Mouse (Mus musculus) layer of hippocampus, postnatal 25 days (tissue): ENCODE measurements around the gene Orai3. TPM values are rescaled to one million over a fixed set of nuclear protein-coding genes. Genes with fewer than 3 reads are reported as not detected.
A peak's percentile ranks its signal among the peaks of the same experiment; 100 is the strongest.
"Not testable (repeated sequence)": the region's sequence is repeated elsewhere in the genome, so short reads cannot be mapped to it uniquely, and the experiment has no call there.

Source experiments
- DNase-seq, 2 experiments: peaks; one replicate each; pipeline ENCODE4 v3.0.0; 2022; ENCODE audit warnings: mixed read lengths in 2 of 2, low spot score in 1 of 2; ENCODE audit errors: extremely low spot score in 1 of 2
- total RNA-seq, 2 experiments: library from RNA; stranded (reverse); gene quantifications; 2 replicates each; pipeline ENCODE4 v1.2.3; 2021

Orai3 gene
- total RNA-seq, 2 experiments from 2014 or later = 28.7 to 33.2 TPM

DNA sequence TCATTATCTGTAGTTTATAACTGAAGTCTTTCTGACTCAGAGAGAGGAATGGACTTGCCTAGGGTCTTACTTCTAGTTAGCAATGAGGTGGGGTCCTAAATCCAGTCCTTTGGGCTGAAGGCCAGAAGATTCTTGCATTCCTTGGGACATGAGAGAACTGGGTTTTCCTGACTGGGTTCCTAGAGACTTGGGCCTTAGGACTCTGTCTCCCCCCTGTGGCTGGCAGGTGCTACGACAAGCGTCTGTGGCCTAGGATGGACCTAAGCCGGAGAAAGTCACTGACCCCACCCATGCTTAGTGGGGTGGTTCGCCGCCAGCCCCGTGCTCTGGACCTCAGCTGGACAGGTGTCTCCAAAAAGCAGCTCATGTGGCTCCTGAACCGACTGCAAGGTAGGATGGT is 8.6 kb upstream of the Orai3 start:
- peak in 1 of 2 experiments; percentile 69 for DNase-seq

DNA sequence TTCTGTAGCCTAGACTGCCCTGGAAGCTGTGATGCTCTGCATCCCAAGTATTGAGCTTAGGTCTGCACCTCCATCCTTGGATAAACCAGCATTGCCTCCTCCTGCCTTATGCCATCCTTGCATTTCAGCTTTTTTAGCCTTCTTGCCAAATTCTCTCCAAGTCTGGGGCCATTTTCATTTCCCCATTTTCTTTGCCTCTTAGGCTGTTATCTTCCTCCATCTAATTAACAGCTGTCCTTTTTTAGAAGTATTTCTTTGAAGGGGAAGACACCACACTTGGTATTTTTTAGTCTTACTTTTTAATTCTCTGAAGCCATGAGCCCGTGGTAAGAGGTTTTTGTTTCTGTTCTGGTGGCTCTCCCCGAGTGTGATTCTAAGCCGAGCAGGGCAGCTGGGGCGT is 6.0 kb upstream of the Orai3 start:
- no peak for DNase-seq

DNA sequence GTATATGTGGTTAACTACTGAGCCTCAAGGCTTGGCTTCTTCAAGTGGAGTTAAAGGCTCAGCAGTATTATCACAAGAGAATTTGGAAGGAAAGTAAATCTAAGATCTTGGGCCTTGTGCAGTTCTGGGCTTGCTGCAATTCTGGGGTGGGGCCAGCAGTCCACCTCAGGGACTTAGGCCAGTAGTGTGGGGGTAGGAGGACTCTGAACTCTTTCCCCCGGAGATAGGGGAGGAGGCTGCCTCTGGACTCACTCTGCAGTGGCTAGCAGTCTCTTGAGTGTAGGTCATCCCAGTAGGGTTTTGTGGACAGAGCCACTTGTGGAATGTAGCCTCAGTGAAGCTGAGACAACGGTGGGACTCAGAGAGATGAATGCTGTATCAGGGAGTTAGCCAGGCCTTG is 3.9 kb upstream of the Orai3 start:
- no peak for DNase-seq

DNA sequence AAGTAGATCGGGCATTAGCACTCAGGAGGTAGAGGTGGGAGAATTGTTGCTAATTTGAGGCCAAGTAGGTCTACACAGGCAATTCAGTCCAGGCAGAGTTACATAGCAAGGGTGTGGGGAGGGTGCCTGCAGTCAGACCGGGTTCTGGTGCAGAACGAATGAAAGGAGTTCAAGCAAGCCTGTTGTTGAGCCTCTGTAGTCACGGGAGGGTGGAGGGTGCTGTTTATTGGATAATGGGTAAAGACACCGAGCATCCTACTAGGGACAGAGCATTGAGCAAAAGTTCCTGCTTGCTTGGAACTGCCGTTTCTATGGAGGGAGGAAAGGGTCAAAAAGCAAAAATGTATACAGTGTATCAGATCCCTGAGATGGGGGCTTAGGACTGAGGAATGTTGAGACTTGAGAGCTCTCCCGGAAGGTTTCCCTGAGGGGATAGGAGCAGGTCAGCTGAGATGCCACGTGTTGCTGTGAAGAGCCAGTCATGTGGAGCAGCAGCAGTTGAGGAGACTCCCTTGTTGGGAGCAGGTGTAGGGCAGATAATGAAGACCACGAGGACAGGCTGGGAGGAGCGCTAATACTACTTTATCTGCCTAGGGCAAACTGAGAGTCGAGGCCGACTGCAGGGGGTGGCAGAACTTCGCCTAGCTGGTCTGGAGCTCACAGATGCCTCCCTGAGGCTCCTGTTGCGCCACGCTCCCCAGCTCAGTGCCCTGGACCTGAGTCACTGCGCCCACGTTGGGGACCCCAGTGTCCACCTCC is 2.6 kb upstream of the Orai3 start:
- no peak for DNase-seq

- DNase-seq = no peak
Measured at GRCm38 (mm10) chr7:127767671-127768345, 1.8 kb upstream of the Orai3 start.

DNA sequence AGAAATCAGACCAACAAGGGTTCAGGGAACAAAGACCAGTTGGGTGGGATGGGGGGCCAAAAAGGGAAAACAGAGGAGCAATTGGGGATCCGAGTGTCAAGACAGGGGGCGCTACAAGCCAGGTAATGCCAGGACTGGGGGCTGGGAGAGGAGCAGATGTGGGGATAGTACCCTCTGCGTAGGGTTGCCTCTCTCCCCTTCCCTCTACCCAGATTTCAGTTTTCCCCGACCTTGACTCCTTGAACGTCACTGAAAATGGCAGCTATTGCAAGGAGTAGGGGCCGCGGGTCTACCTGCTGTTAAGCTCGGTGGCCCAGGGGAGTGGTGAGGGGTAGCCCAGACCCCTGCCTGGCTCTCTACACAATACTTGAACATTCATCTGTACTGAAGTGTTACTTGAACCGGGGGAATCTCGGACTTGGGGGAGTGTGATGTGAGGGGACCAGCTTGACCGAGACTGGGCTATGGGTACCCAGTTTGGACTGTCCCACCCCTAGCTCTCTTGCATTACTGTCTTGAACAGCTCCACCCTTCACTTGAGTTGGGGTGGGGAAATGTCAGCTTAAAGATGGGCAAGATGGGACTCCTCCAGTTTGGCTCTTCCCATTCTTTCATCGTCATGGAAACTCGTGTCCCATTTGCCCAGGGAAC is 1.1 kb upstream of the Orai3 start:
- DNase-seq = no peak

GRCm38 (mm10) chr7:127768997-127769593 is 520 bp upstream of the Orai3 start:
- DNase-seq = peak; percentile 81 to 95

GRCm38 (mm10) chr7:127770039-127770905 is 657 bp downstream of the Orai3 start:
- DNase-seq = no peak

- DNase-seq = peak in 1 of 2 experiments; percentile 26
Measured at GRCm38 (mm10) chr7:127771262-127771661, 1.6 kb downstream of the Orai3 start.

- DNase-seq = no peak
Measured at GRCm38 (mm10) chr7:127772080-127772479, 2.5 kb downstream of the Orai3 start.

- no peak for DNase-seq
Measured at GRCm38 (mm10) chr7:127772557-127772956, 2.9 kb downstream of the Orai3 start.

GRCm38 (mm10) chr7:127773664-127774384 is 4.2 kb downstream of the Orai3 start:
- peak in 1 of 2 experiments; percentile 60 for DNase-seq

- not testable (repeated sequence) for DNase-seq
Measured at GRCm38 (mm10) chr7:127775837-127776236, 6.2 kb downstream of the Orai3 start.

GRCm38 (mm10) chr7:127776426-127776825 is 6.8 kb downstream of the Orai3 start, which contains the start of gene Setd1a:
Gene Setd1a, plus strand, starts transcription at chr7:127776670.
- DNase-seq = peak; percentile 72 to 89

- peak; percentile 90 to 96 for DNase-seq
Measured at GRCm38 (mm10) chr7:127776878-127777473, 7.4 kb downstream of the Orai3 start.

DNA sequence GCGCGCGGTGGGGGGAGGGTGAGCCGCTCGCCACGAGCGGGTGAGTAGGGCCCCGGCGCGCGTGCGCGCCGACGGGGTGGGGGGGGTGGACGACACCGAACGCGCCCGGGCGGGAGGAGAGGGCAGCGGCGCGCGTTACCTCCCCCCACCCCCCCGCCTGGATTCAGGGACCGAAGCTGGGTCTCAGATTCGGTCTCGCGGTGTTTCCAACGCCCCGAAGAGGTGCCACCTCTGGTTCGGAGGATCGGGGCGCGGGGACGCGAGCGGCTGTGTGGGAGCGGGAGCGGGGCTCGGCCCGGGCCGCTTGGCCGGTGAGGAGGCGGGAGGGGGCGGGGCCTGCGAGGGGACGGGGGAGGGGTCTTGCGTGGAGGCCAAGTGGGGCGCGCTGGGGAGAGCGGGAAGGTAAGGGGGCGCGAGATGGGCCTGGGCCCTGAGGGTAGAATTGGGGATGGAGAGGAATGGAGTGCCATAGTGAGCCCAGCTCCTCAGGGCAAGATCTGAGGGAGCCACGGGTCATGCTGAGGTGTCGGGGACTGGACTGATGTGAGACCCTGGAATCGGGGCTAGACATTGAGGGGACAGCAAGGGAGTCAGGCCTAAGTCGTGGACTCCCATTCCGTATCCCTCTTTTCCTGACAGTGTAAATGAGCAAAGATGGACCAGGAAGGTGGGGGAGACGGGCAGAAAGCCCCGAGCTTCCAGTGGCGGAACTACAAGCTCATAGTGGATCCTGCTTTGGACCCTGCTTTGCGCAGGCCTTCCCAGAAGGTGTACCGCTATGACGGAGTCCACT is 8.1 kb downstream of the Orai3 start:
- DNase-seq = peak in 1 of 2 experiments; percentile 41

DNA sequence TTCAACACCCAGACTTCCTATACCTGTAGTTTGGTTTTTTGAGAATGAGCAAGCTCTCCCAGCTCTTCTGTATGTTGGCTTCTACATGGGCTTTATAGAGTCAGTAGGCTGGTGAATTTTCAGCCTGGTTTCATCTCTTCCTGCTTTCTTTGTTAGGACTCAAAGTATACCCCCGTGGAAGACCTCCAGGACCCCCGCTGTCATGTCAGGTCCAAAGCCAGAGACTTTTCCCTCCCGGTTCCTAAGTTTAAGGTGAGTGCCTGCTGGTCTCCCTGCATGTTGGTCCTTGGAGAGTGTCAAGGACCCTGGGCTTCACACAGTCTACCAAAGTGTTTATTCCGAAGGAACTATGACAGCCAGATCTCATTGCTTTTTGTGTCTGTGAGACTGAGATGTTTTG is 8.7 kb downstream of the Orai3 start:
- DNase-seq = no peak

DNA sequence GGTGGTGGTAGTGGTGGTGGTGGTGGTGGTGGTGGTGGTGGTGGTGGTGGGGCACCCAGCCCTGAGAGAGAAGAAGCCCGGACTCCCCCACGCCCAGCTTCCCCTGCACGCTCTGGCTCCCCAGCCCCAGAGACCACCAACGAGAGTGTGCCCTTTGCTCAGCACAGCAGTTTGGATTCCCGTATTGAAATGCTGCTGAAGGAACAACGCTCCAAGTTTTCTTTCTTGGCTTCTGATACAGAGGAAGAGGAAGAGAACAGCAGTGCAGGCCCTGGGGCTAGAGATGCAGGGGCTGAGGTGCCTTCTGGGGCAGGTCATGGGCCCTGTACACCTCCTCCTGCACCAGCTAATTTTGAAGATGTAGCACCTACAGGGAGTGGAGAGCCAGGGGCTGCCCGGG is 15.7 kb downstream of the Orai3 start, which contains the start of gene Gm49388:
TSS of gene Gm49388 (plus strand) at position 301 of the 400 bp plus-strand sequence.
- DNase-seq = no peak
